Mouse (Mus musculus): Measurements from ENCODE around the gene Mrpl44.
A peak's percentile ranks its signal among the peaks of the same experiment; 100 is the strongest.

Mrpl44 gene

DNA sequence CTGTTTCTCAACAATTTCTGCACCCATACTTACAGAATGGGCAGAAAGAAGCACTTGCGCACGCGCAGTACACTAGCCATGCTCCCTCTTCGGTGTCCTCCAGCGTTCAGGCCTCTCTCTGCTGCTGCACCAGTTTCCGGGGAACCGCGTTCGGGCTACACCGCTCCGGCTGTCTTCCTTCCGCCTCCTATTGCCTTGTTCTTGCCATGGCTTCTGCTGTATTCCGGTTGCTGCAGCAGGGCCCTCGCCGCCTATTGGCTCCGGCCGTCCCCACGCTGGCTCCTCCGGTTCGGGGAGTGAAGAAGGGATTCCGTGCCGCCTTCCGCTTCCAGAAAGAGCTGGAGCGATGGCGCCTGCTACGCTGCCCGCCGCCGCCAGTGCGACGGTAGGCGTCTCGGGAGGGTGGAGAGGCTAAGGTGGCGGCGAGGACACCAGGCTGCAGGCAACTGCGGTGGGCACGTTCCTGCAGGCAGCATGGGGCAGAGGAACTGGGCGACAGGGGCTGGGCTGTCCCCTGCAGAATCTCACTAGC, at the start of gene Mrpl44, which contains the start of gene Wdfy1:
Mrpl44 (plus strand) TSS at position 92 of the 532 bp plus-strand sequence.
Wdfy1 (minus strand) TSS at position 217 of the 532 bp plus-strand sequence.
- DNase-seq: peak; percentile 98

DNA sequence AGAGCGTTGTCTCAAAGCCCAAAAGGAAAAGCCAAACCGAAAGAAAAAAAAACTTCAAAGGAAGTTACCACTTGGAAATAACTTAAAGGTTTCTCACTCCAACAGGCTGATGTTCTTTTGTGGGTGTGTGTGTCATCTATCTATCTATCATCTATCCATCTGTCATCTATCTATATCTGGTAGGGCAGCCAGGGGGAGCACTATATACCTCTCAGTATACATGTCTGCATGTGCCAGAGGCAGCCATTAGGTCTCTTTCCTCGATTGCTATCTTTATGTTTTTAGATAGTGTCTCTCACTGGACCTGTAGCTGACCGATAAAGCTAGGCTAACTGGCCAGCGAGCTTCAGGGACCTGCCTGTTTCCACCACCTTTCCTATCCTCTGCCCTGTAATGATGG, 41.0 kb upstream of the Mrpl44 start:
- DNase-seq: peak; percentile 31

DNA sequence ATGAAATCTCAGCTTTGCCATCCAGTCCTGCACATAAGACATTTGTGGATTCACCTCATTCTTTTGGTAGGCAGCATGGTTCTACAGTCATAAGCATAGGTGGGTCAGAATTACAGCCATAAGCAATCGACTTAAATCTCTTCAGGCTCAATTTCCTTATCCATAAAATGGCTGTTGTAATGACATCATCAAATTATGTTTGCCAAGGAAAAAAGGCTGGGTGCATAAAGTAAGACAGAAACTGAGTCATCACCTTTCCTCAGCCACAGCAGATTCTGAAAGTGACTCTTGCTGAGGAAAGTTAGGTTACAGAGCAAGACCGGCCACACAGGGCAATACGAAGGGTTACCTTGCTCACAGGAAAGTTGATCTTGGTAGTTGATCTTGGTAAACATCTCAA, 39.4 kb upstream of the Mrpl44 start:
- DNase-seq: no peak

DNA sequence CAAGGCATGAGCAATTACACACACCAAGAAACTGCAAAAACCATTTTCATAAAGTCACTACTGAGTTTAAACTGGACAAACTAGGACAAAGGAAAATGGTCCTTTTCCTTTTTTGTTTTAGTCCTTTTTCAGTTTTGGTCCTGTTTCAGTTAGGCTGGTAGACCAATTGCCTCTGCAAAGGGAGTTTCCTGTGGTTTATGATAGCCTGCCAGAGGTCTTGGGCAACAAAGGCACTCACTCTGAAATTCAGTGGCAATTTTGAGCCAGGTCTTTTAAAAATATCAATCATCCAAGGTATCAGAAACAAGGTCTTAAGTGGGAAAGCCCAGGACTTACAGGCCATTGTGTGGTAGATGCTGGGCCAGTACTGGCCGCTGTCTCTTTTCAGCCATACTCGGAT, 36.1 kb upstream of the Mrpl44 start:
- no peak for DNase-seq

DNA sequence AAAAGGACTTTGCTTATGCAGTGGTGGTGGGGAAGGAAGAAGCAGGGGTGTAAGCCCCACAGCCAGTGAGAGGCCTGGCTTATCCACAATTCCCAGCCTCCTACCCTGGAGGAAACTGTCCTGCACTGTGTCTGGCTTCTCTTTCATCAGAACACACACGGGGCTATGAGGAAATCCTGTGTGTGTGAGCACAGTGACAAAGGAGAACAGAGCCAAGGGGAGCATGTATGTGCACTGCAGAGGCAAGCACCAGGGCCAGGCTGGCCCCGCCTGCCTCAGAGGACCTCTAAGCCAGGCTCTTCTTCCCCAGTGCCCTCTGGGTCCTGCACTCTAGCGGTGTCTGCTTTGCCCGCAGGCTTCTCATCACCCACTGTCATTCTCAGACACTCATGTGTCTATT, 34.8 kb upstream of the Mrpl44 start:
- no peak for DNase-seq

DNA sequence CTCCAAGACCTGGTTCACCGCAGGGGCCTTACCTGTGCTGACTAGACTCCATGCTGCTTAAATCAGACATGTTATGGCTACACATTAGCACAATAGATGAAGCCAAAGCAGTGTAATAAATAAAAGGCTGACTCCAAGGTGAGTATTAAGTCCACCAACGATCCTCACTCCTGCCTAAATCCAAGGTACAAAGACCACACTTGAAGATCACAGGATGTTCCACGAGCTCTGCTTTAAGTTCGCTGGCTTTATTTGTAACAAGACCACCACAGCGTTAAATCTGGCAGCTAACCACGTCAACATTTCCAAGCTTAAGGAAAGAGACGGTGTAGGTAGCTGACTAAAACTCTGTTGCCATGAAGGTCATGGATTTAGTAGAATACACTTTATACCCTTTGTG, 32.9 kb upstream of the Mrpl44 start:
- no peak for DNase-seq

DNA sequence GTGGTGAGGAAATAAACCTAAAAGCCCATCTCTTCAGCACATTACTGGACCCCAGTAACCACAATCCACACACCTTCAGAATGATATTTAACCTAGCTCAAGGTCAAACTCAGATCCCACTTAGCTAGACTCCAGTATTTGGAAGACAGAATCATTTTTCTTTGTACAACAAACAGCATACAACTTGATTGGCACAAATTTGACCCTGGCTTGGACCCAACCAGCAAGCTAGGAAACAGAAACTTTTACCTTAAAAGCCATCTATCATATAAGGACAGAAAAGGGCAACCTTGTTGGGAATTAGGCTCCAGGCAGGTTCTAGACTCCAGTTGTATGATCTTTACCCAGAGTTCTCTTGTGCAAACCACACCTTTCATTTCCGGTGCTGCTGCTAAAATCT, 32.4 kb upstream of the Mrpl44 start:
- DNase-seq: no peak

DNA sequence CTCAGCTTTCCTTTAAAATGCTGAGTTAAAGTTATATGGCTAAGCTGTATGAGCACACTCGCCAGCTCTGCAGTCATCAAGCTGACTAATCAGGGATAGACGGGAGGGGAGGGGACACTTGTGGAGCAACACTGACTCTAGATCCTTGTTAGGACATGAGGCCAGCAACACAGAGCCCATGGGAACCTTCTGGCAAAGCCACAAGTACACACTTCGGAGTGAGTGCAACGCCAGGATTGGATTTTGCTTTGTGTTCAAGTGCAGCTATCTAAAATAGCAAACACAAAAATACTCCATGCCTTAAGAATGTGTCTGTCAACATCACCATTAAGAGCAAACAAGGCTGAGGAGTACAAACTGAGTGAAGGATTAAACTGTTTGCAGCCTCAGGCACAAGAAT, 29.8 kb upstream of the Mrpl44 start:
- peak; percentile 88 for DNase-seq

DNA sequence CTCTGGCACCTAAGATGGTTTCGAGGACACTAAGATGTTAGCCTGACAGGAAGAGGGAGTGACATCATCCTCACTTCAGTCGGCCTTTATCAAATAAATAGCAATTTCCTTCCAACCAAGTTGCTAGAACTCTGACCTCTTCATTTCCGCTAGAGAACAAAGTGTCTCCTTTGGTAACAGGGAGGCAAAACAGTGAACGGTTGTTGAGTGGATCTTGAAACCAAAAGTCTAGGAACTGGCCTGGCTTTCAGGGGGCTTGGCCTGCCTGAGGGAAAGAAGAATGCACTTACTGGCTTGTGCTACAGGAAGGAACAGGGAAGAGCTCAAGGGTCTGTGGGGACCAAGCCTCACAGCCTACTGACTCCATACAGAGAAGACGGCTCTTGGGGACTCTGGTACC, 24.6 kb upstream of the Mrpl44 start:
- peak; percentile 61 for DNase-seq

DNA sequence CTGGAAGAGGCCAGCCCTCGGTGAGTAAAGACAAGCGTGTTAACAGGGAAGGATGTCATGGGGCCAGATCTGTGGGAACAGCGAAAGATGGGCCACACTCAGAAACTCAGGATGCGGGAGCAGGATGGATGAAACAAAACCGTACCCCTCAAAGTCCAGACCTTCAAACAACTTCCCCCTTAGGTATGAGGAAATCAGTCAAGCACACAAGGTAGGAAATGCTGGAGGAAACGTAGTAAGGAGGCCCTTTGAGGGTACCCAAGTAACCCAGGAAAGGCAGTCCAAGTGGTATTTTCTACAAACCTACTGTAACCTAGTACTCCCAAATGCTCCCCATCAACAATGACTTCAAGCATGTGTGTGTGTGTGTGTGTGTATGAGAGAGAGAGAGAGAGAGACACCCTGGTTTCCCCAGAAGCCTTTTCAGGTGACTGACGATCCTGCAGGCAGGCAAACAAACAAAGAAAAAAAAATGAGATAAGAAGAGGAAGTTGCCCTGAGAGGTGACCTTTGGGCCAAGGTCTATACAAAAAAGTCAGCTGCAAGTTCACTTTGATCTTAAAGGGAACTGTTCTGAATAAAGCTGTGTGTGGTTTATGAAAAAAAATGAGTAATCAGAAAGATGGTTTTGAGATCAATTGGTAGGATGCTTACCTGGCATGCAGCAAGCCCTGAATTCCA, 23.7 kb upstream of the Mrpl44 start:
- DNase-seq: no peak

DNA sequence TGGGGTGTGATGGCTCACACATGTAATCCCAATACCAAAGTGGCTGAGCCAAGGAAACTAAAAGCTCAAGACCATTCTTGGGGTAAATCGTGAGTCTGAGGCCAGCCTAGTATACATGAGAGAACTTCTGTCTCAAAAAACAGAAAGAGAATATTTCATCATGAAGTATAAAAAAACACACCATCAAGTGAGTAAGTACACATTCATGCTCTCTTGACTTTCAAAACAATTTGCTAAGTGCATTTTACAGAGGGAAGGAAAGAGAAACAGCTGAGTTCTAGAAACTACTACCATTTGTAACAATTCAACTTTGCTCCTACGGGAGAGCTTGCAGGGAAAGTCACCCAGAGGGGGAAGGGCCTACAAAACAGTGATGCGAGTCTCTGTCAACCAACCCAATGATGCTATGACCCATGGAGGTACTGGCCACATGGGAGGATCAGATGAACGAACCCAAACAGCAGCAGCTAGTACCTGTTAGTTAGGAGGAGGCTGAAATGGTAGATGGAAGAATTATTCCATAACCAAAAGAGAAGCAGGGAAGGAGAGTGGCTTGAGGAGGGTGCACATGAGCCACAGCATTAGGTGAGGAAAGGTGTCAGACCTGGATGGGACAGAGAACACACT, 23.0 kb upstream of the Mrpl44 start:
- DNase-seq: no peak

DNA sequence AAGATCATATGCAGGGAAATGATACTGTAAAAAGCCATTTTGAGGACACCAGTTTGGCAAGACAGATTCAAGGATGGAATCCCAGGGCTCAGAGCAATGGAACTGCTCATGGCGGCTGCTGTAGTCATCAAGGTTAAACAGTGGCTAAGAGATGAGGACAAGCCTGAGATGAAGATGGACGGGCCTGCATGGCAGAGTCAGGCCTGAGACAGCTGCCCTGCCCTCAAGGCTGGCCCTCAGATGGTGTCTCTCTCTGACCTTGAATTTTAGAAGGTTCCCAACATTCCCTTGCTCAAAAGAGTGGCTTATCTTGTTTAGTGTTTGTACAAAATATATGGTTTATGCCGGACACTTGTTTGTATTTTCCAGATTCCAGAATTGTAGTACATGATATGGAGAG, 22.4 kb upstream of the Mrpl44 start:
- no peak for DNase-seq

DNA sequence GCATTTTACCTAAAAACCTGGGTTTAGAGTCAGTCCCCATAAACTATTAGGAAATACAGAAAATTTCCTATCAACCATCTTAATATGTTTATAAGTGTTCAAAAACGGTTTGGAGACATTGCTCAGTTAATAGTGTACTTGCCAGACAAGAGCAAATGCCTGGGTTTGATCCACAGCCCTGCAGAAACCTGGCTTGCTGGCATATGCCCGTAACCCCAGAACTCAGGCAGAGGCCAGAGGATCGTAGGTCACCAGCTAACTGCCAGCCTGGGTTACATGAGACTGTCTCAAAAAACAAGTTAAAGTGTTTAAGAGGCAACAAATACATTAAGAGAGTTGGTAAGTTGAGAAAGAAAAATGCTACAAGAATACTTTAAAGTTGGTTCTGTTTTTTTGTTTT, 20.9 kb upstream of the Mrpl44 start:
- no peak for DNase-seq

DNA sequence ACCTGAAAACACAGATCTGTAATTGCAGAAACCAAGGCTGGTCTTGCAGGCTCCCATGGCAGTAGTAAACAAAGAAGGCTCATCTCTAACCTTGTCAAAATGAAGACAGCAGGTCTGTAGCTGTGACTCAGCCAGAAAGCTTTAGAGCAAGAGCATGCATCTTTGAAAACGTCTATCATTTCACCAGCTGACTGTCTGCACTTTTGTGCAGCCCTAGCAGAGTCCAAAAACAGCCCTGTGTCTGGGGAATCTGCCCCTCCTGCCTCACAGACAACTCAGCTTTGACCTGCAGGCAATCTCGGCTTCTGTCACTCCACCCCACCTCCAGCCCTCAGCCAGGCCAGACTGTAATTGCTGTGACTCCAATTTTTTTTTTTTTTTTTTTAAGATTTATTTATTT, 20.4 kb upstream of the Mrpl44 start:
- no peak for DNase-seq

DNA sequence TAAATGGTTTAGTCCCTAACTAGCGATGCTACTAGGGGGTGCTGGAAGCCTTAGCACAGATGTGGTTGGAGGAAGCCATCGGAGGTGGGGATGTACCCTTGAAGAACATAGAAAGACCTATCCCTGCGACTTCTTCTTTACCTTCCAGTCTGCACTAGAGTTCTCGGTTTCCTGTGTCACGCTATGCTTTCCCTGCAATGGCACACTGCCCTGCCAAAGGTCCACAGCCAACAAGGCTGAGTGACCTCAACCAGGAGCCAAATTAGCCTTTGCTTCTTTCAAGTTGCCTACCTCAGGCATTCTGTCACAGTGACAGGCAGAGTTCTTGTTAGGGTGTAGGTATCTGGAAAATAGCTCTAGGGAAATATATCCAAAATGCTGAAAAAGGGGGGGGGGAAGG, 19.4 kb upstream of the Mrpl44 start:
- no peak for DNase-seq

DNA sequence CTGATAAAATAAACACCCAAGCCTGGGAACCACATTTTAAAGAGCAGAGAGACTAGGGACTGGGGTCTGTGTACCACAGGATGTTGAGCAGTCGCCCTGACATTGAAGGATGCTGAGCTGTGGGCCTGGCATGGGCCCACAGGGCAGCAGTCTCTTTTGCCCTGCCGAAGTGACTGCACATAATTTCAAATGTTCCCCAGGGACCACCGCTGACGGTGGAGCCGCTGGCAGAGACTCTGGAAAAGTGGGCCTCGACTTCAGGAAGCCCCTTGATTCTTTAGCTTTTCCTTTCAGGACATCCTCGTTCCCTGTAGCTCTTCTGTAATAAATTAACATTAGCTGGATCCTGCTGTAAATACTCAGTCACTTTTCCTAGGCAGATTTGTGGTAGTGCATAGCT, 18.7 kb upstream of the Mrpl44 start:
- no peak for DNase-seq

DNA sequence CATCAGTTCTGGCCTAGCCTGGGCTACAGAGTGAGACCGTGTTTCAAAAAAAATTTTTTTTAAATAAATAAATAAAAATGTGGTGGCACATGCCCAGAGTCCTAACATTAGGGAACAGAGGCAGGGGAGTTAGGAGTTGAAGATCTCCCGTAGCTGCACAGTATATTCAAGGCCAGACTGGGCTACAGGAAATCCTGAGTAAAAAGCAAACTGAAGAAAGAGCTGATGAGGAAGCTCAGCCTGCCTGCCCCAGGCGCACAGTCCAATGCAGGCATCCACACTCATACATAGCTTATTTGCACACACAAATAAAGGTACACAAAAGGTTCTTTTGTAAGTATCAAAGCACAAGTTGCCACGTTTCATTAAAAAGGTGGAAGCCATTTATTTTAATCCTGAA, 18.2 kb upstream of the Mrpl44 start:
- DNase-seq: no peak

DNA sequence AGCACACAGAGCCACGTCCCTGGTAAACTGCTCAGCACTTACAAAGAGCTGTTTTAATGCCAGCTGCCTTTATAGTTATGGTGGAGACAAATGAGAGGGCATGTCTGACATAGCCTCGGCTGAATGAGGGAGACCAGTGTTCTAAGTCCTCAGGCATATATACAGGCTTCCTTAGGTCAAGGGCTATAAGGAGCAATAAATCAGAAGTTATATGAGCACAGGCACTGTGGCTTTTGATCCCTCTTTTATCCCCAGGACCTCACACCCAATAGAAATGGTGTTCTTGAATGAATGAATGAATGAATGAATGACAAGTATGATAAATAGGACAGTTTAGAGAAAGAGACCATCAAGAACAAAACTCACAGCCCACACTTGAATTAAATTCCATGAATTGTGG, 16.8 kb upstream of the Mrpl44 start:
- no peak for DNase-seq

DNA sequence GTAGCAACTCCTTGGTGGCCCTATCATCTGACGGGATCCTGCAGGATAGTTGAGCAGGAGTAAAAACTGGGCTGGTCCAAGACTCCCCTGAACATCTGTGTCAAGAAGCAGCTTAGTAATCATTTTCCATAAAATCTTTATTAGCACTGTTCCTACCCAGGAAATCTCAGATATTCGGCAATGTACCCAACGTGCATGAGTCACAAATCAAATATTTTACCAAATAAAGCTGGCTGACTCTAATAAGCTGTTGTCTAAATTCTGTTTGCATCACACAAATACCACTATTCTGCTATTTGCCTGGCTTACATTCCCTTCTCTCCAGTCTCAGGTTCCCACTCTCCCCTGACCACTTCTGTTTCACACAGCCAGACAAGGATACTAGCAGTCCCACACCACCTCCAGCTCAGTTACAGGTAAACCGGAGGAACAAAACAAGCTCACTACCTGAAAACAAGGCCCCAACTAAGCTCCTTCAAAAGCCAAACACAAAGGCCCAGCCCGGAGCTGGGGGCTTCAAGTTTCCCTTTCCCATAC, 16.3 kb upstream of the Mrpl44 start:
- DNase-seq: no peak

DNA sequence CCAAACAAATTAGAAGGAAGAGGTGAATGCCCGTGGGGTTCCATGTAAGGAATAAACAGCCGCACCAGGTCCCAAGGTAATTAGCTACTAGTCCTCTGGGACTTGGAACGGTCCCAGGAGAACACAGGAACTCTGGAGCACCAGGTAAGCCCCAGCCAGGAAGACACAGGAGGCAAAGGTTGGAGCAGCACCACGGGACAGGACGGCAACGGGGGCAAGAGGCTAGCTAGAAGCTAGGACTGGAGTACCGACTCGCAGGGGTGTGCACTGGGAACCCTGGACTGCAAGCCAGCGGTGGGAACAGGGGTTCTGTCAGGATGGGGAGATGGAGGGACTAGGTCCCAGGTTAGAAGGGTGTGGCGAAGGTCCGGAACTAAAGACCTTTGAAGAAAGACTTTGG, 15.2 kb upstream of the Mrpl44 start:
- DNase-seq: no peak

DNA sequence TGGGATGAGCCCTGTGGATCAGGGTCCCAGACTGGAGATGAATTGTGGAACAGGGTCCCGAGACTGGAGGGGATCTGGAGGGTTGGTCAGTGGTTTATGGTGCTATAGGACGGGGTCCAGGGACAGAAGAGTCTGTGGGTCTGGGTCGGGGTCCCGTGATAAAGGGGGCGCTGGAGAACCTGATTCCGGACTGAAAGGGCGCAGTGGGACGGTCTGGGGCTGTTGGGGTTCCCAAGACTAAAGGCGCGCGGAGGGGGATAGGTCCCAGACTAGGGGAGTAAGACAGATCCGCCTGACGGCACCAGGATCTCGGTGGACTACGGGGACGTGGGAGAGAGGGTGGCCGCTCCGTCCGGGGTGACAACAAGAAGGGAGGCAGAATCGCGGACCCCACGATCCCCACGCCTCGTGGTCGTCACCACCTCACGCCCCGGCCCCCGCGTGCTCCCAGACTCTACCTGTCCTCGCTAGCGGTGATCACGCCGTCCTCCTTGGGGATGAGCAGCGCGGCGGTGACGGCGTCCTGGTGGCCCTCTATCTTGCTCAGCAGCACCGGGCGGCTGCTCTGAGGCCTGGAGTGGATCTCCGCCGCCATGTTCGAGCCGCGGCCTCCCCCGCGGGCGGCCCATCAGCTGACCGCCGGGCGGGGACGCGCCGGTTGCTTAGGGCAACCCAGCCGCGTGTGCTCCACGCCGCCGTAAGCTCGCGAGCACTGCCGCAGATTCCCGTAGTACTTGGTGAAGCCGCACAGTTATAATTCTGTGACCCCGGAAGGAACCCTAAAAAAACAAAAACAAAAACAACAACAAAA, 14.5 kb upstream of the Mrpl44 start:
- peak; percentile 87 for DNase-seq

DNA sequence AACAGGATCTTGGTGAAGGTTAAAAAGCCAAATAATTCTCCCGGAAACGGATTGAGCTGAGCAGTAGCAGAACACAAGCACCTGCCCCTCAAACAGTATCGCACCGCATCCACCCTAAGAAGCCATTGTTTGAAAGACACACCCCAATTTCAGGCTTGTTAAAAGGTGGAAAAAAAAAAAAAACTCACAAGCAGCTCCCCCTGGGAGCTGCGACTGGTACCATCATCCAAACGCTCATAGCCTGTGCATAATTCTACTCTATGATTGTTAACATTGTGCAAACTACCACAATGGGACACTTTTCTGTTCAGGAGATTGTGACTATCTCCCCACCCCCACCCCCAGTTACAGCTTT, 13.9 kb upstream of the Mrpl44 start:
- no peak for DNase-seq

Measured in lung, postnatal 36 days (tissue).